ENCODE assay signal across 17 mouse cellular contexts in the genomic region with DNA sequence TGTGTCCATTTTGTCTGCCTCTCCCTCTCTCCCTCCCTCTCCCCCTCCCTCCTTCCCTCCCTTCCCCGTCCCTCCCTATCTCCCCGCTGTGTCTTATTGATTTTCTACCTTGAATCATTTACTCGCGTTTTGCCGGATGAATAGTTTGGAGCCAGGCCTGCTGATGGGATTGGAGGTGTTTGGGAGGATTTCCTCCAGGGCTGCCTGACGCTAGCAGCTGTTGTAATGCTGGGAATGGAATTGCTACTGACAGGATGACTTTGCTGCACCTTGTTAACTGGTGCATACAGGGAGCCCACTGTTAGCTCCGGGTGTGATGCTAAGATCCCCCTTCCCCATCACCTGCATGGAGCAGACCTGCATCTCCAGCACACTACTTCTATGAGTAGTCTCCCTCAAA. TPM values are rescaled to one million over a fixed set of nuclear protein-coding genes. Genes with fewer than 3 reads are reported as not detected.
DNase-seq lines count a peak whose midpoint lies in the region; ATAC-seq lines count a peak whose summit lies in the region.
"Had no signal": no experiment of that assay in that cellular context is flagged by ENCODE, and none has a peak within 500 bp of the region (broad histone marks: within the 10 kb centered on the region; RNA-seq: fewer than 3 reads in every experiment).

No protein-coding gene starts in this region.

- DNase-seq in cerebellum, postnatal 10 days = peak; percentile 44
- DNase-seq in left cerebral cortex, postnatal 4 days = peak; percentile 18
- no peak for DNase-seq in left cerebral cortex, postnatal 25 days (ENCODE audit: low spot score in 2 of 2)
- peak; percentile 58 for DNase-seq in retina, postnatal 1 day
- no peak for DNase-seq in retina, embryonic 14.5 days (ENCODE audit: low spot score)
- no peak for DNase-seq in thymus, postnatal 36 days
- DNase-seq: adrenal gland, adult 2 months; cerebellum, adult 9-10 months; liver, embryonic 13.5 days had no signal

- H3K4me3 ChIP-seq in neural tube, embryonic 15.5 days (replicated peaks) = no peak overlapping the region
- H3K4me3 ChIP-seq: embryonic facial prominence, embryonic 12.5 days; erythroblast, embryonic 14.5 days; forebrain, embryonic 13.5 days; heart, embryonic 13.5 days; intestine, embryonic 15.5 days; liver, embryonic 13.5 days; lung, embryonic 15.5 days had no signal

- intact Hi-C loops in left cerebral cortex, postnatal 4 days (cut with DNase I) = no loop called here
- intact Hi-C loops in left cerebral cortex, postnatal 25 days (cut with DNase I) = no loop called here

- H3K36me3 ChIP-seq in neural tube, embryonic 15.5 days = no peaks in the 10 kb centered on the region
- H3K36me3 ChIP-seq: embryonic facial prominence, embryonic 12.5 days; heart, embryonic 13.5 days; intestine, embryonic 15.5 days; liver, embryonic 13.5 days; lung, embryonic 15.5 days had no signal

- no peak for ATAC-seq in cerebellum, adult (ENCODE audit: insufficient number of reproducible peaks, low FRiP score, low TSS enrichment)
- no peak for ATAC-seq in neural tube, embryonic 15.5 days (ENCODE audit: low FRiP score)
- ATAC-seq: forebrain, embryonic 13.5 days; intestine, embryonic 15.5 days had no signal

- no peaks in the 10 kb centered on the region for H3K27me3 ChIP-seq in neural tube, embryonic 15.5 days (replicated peaks)
- H3K27me3 ChIP-seq: embryonic facial prominence, embryonic 12.5 days; forebrain, embryonic 13.5 days; heart, embryonic 13.5 days; intestine, embryonic 15.5 days; liver, embryonic 13.5 days; lung, embryonic 15.5 days had no signal

- H3K4me1 ChIP-seq in neural tube, embryonic 15.5 days = peaks cover 4% of the 10 kb centered on the region; the same call in 1 of the 2 replicates
- H3K4me1 ChIP-seq: embryonic facial prominence, embryonic 12.5 days; heart, embryonic 13.5 days; intestine, embryonic 15.5 days; liver, embryonic 13.5 days; lung, embryonic 15.5 days had no signal

- H3K4me2 ChIP-seq in neural tube, embryonic 15.5 days = no peak overlapping the region
- H3K4me2 ChIP-seq: embryonic facial prominence, embryonic 12.5 days; forebrain, embryonic 13.5 days; heart, embryonic 13.5 days; intestine, embryonic 15.5 days; liver, embryonic 13.5 days; lung, embryonic 15.5 days had no signal

- H3K27ac ChIP-seq in neural tube, embryonic 15.5 days (replicated peaks) = peak overlapping the region; percentile 41; the same call in 1 of the 2 replicates
- H3K27ac ChIP-seq: embryonic facial prominence, embryonic 12.5 days; forebrain, embryonic 13.5 days; heart, embryonic 13.5 days; intestine, embryonic 15.5 days; liver, embryonic 13.5 days; lung, embryonic 15.5 days had no signal

- H3K9ac ChIP-seq in neural tube, embryonic 15.5 days (replicated peaks) = no peak overlapping the region
- H3K9ac ChIP-seq: embryonic facial prominence, embryonic 12.5 days; forebrain, embryonic 13.5 days; heart, embryonic 13.5 days; intestine, embryonic 15.5 days; liver, embryonic 13.5 days; lung, embryonic 15.5 days had no signal

- 30% methylated on average over 7 of the region's 7 CpGs for WGBS in neural tube, embryonic 15.5 days

- no peaks in the 10 kb centered on the region for H3K9me3 ChIP-seq in neural tube, embryonic 15.5 days (replicated peaks)
- H3K9me3 ChIP-seq: embryonic facial prominence, embryonic 12.5 days; forebrain, embryonic 13.5 days; heart, embryonic 13.5 days; intestine, embryonic 15.5 days; liver, embryonic 13.5 days; lung, embryonic 15.5 days had no signal

RNA-seq across cellular contexts. Expression of a gene that starts 29.0 kb away (rescaled TPM):
- total RNA-seq in left cerebral cortex, postnatal 4 days (2021) = 10 to 100 TPM; 64.0 to 65.0 TPM
- 10 to 100 TPM; 56.0 to 61.6 TPM for total RNA-seq in left cerebral cortex, postnatal 25 days (2021)
- 72.3 and 79.0 TPM in 2 replicates for polyA plus RNA-seq in neural tube, embryonic 15.5 days (2015; fragmentation: Nextera tagmentation; extraction: Ambion mirVana)

Comparison
In these comparisons a context has a peak if more than half of its experiments do, and no peak if none do; other contexts are left out.
1. DNase-seq: peak in cerebellum, postnatal 10 days (2 of 2), left cerebral cortex, postnatal 4 days (single experiment) and retina, postnatal 1 day (single experiment); none in left cerebral cortex, postnatal 25 days (0 of 2), retina, embryonic 14.5 days (single experiment) and thymus, postnatal 36 days (0 of 2).